Mouse (Mus musculus): ENCODE results near the gene 2210407C18Rik. TPM values are rescaled to one million over a fixed set of nuclear protein-coding genes. Genes with fewer than 3 reads are reported as not detected.

2210407C18Rik gene
- not detected in 2 replicates for polyA plus RNA-seq (2012; rRNA removed)

DNA sequence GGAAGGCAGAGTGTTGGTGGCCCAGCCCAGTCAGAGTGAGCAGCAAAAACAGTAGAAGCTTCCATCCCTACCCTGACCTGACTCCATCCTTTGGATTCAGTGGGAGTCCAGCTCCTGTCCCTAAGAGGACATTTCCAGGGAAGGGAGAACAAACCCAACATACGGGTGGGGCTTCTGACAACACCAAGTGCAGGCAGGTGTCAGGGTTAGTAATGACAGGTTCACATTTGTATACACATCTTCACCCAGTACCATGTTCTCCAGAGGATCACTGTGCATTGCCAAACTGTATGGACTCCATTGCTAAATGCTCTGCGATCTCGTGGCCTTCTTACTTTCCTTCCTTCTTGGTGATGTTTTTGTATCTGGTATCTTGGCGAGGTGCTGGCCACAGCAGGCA, at the start of gene 2210407C18Rik:
Gene 2210407C18Rik, minus strand, starts transcription at position 101 of the 400 bp plus-strand sequence.

DNA sequence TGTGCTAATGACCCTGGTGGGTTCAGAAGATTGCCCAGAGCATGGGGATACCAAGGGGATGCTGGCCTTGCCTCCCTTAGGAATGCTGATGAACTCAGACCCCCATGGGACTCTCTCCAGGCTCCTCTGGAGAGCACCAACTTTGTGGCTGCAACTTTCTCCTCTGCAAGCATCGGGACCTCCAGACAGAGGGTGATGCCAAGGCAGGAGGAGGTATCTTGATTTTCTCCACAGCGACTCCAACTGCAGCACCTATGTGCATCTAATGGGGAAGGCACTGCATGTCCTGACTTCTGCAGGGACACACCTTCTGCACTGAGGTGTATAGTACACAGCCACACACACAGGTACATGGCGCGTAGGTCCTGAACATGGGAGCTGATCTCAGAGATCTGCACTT, 42.7 kb upstream of the 2210407C18Rik start, which contains the start of gene Olfr322:
Gene Olfr322, plus strand, starts transcription at position 187 of the 400 bp plus-strand sequence.

DNA sequence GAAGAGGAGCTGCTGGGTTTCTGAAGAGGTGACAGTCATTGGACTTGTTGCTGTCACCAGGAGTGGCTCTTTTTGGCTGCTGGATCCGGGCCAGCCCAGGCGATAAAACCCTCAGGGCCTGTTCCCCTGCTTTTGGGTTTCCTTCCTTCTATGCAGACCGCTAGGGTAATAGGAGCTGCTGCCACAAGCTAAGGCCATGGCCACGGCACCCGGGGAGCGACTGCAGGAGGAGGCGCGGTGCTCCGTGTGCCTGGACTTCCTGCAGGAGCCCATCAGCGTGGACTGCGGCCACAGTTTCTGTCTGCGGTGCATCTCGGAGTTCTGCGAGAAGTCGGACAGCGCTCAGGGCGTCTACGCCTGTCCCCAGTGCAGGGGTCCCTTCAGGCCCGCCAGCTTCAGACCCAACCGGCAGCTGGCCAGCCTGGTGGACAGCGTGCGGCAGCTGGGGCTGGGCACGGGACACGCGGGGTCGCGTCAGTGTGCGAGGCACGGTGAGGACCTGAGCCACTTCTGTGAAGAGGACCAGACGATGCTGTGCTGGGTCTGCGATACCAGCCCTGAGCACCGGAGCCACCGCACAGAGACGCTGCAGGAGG, 24.5 kb upstream of the 2210407C18Rik start, which contains the start of gene Trim58:
Gene Trim58, plus strand, starts transcription at position 194 of the 596 bp plus-strand sequence.

DNA sequence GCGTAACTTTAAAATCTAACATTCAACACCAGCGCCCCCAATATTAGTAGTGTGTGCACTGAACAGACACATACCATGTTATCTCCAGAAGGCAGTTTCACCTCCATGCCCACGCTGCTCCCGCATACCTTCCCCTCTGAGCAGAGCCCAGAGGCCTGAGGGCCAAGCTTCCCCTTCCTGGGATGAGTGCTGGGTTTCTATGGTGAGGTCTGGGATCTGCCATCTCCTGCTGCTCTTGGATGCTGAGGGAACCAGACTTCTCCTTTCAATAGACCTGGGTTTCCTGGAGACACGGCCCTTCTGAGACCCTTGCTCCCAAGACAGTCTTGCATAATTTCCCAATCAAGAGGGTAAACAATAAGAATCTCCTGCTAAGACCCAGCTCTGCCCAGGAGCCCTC, 14.5 kb upstream of the 2210407C18Rik start, which contains the start of gene Olfr323:
Gene Olfr323, minus strand, starts transcription at position 101 of the 400 bp plus-strand sequence.

DNA sequence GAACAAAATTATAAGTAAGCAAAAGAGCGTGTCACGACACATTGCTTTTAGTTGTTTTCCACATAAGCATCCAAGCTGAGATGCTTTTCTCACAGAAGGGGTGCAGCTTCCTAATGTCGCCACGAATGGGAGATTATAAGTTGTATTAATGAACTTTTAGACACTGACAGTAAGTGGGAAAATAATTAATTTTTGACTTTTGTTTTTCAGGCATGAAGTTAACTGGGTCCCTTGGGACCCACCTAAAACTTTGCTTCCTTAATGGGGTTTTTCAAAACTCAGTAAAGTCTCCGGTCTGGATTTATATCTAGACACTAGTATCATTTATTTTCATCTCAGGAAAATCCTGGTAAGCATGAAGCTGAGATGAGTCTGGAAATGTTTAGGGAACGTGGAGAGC, 21.1 kb downstream of the 2210407C18Rik start, which contains the start of gene Olfr324:
Gene Olfr324, plus strand, starts transcription at position 301 of the 400 bp plus-strand sequence.

DNA sequence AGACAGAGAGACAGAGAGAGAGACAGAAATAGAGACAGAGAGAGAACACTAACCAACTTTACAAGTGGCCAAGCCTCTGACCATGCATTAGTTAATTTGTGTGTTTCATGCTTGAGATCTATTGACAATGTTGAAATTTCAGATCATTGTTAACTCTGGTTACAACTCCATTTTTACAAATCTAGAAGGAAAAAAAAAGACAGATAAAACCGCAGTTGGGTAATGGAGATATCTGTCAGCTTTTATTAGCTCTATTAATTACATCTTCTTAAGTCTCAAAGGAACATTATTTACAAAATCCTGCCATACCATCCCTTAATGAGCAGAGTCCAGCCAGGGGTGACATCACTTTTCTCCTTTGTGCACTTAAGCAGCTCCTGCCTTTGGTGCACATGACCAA, 38.4 kb downstream of the 2210407C18Rik start, which contains the start of gene Olfr325:
Gene Olfr325, plus strand, starts transcription at position 301 of the 400 bp plus-strand sequence.

DNA sequence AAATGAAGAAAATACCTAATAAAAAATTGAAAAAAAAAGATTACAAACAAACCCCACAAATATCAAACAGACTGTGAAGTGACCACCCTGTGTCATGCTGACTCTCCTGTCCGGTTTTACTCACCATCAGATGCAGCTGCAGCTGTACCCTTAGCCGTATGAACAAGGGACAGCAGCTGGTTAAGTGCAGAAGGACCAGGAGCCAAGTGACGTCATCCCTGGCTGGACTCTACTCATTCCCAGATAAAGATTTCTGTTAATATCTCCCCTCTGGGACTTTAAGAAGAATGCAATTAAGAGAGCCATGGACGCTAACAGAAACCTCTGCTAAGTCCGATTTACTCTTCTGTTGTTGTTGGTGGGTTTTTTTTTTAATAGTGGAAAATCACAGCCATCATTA, 45.5 kb downstream of the 2210407C18Rik start, which contains the start of gene Olfr224:
Gene Olfr224, minus strand, starts transcription at position 149 of the 400 bp plus-strand sequence.

Other genes with a start within 250 kb of the 2210407C18Rik start
- gene Lypd8, start 237.0 kb downstream of the 2210407C18Rik start, polyA plus RNA-seq (2012; rRNA removed): 0.06 and 0.30 TPM in 2 replicates
- 0.08 and 0.14 TPM in 2 replicates for gene 1810065E05Rik, start 195.0 kb downstream of the 2210407C18Rik start, polyA plus RNA-seq (2012; rRNA removed)
- gene Gm12253, start 183.5 kb downstream of the 2210407C18Rik start, polyA plus RNA-seq (2012; rRNA removed): not detected in 2 replicates
- gene Lypd9, start 163.2 kb downstream of the 2210407C18Rik start, polyA plus RNA-seq (2012; rRNA removed): not detected in 2 replicates
- not detected in 2 replicates for gene Olfr30, start 153.8 kb downstream of the 2210407C18Rik start, polyA plus RNA-seq (2012; rRNA removed)
- gene Olfr332, start 123.5 kb downstream of the 2210407C18Rik start, polyA plus RNA-seq (2012; rRNA removed): not detected in 2 replicates
- gene Olfr331, start 113.5 kb downstream of the 2210407C18Rik start, polyA plus RNA-seq (2012; rRNA removed): not detected in 2 replicates
- gene Olfr330, start 81.2 kb downstream of the 2210407C18Rik start, polyA plus RNA-seq (2012; rRNA removed): not detected in 2 replicates
- gene Olfr329-ps, start 69.7 kb downstream of the 2210407C18Rik start, polyA plus RNA-seq (2012; rRNA removed): not detected in 2 replicates
- 0.06 TPM in 1 of 2 replicates, not detected in the other for gene Olfr328, start 60.4 kb downstream of the 2210407C18Rik start, polyA plus RNA-seq (2012; rRNA removed)
- 0.05 TPM in 1 of 2 replicates, not detected in the other for gene Olfr224, start 45.5 kb downstream of the 2210407C18Rik start, polyA plus RNA-seq (2012; rRNA removed)
- gene Olfr325, start 38.3 kb downstream of the 2210407C18Rik start, polyA plus RNA-seq (2012; rRNA removed): not detected in 2 replicates
- gene Olfr324, start 21.0 kb downstream of the 2210407C18Rik start, polyA plus RNA-seq (2012; rRNA removed): 0.01 TPM in 1 of 2 replicates, not detected in the other
- gene Olfr323, start 14.4 kb upstream of the 2210407C18Rik start, polyA plus RNA-seq (2012; rRNA removed): not detected in 2 replicates
- 0.92 and 1.0 TPM in 2 replicates for gene Trim58, start 24.4 kb upstream of the 2210407C18Rik start, polyA plus RNA-seq (2012; rRNA removed)
- 0.02 and 0.06 TPM in 2 replicates for gene Olfr322, start 42.7 kb upstream of the 2210407C18Rik start, polyA plus RNA-seq (2012; rRNA removed)
- not detected in 2 replicates for gene Olfr320, start 65.0 kb upstream of the 2210407C18Rik start, polyA plus RNA-seq (2012; rRNA removed)
- gene Olfr319, start 83.1 kb upstream of the 2210407C18Rik start, polyA plus RNA-seq (2012; rRNA removed): not detected in 2 replicates
- gene Olfr318, start 107.9 kb upstream of the 2210407C18Rik start, polyA plus RNA-seq (2012; rRNA removed): not detected in 2 replicates
- 0.04 and 0.05 TPM in 2 replicates for gene Olfr317, start 123.1 kb upstream of the 2210407C18Rik start, polyA plus RNA-seq (2012; rRNA removed)
- gene Olfr316, start 136.7 kb upstream of the 2210407C18Rik start, polyA plus RNA-seq (2012; rRNA removed): not detected in 2 replicates
- gene Olfr315, start 157.1 kb upstream of the 2210407C18Rik start, polyA plus RNA-seq (2012; rRNA removed): not detected in 2 replicates
- not detected in 2 replicates for gene Olfr314, start 166.9 kb upstream of the 2210407C18Rik start, polyA plus RNA-seq (2012; rRNA removed)
- 1.9 and 2.0 TPM in 2 replicates for gene Fam183b, start 185.9 kb upstream of the 2210407C18Rik start, polyA plus RNA-seq (2012; rRNA removed)
- not detected in 2 replicates for gene Olfr313, start 198.9 kb upstream of the 2210407C18Rik start, polyA plus RNA-seq (2012; rRNA removed)
- not detected in 2 replicates for gene Olfr312, start 213.2 kb upstream of the 2210407C18Rik start, polyA plus RNA-seq (2012; rRNA removed)
- 0.04 TPM in 1 of 2 replicates, not detected in the other for gene Olfr311, start 223.2 kb upstream of the 2210407C18Rik start, polyA plus RNA-seq (2012; rRNA removed)
- 14.4 and 18.1 TPM in 2 replicates for gene Gm12258, start 231.1 kb upstream of the 2210407C18Rik start, polyA plus RNA-seq (2012; rRNA removed)